Mouse (Mus musculus) frontal cortex, postnatal 25 days (tissue): ENCODE data around the gene Casp9.
A peak's percentile ranks its signal among the peaks of the same experiment; 100 is the strongest.

ENCODE experiments used
- DNase-seq, 2 experiments: peaks; one replicate each; pipeline ENCODE4 v3.0.0; 2022; ENCODE audit warnings: low spot score in 2 of 2

Casp9 gene

GRCm38 (mm10) chr4:141817706-141818105 is 24.3 kb downstream of the Casp9 start:
- DNase-seq = no peak

GRCm38 (mm10) chr4:141818861-141819260 is 25.4 kb downstream of the Casp9 start:
- DNase-seq = no peak

- DNase-seq = no peak
Measured at GRCm38 (mm10) chr4:141819316-141819715, 25.9 kb downstream of the Casp9 start.

- no peak for DNase-seq
Measured at GRCm38 (mm10) chr4:141821178-141821577, 27.8 kb downstream of the Casp9 start.

GRCm38 (mm10) chr4:141822089-141822488 is 28.7 kb downstream of the Casp9 start:
- DNase-seq = no peak

- no peak for DNase-seq
Measured at GRCm38 (mm10) chr4:141822979-141823378, 29.6 kb downstream of the Casp9 start.

- DNase-seq = no peak
Measured at GRCm38 (mm10) chr4:141826060-141826459, 32.6 kb downstream of the Casp9 start, which contains the start of gene Cela2a. Gene Cela2a (minus strand): TSS chr4:141826160.

GRCm38 (mm10) chr4:141827401-141827800 is 34.0 kb downstream of the Casp9 start:
- DNase-seq = no peak

- DNase-seq = no peak
Measured at GRCm38 (mm10) chr4:141828177-141828576, 34.8 kb downstream of the Casp9 start.

- DNase-seq = no peak
Measured at GRCm38 (mm10) chr4:141830381-141830780, 37.0 kb downstream of the Casp9 start.

- DNase-seq = no peak
Measured at GRCm38 (mm10) chr4:141831361-141831760, 37.9 kb downstream of the Casp9 start.

- no peak for DNase-seq
Measured at GRCm38 (mm10) chr4:141833911-141834310, 40.5 kb downstream of the Casp9 start.

GRCm38 (mm10) chr4:141834536-141835095 is 41.2 kb downstream of the Casp9 start:
- DNase-seq = no peak

GRCm38 (mm10) chr4:141845999-141846398 is 52.6 kb downstream of the Casp9 start, which contains the start of gene Ctrc:
Gene Ctrc (minus strand): TSS chr4:141846359.
- DNase-seq = no peak

- DNase-seq = no peak
Measured at GRCm38 (mm10) chr4:141853437-141853836, 60.0 kb downstream of the Casp9 start.

GRCm38 (mm10) chr4:141857422-141857930 is 64.1 kb downstream of the Casp9 start:
- peak; percentile 88 to 93 for DNase-seq

- DNase-seq = no peak
Measured at GRCm38 (mm10) chr4:141858501-141858900, 65.1 kb downstream of the Casp9 start.

- DNase-seq = no peak
Measured at GRCm38 (mm10) chr4:141859351-141859750, 65.9 kb downstream of the Casp9 start.

- DNase-seq = no peak
Measured at GRCm38 (mm10) chr4:141860246-141860841, 66.9 kb downstream of the Casp9 start.

- DNase-seq = no peak
Measured at GRCm38 (mm10) chr4:141861591-141862295, 68.3 kb downstream of the Casp9 start.

- DNase-seq = no peak
Measured at GRCm38 (mm10) chr4:141862867-141863266, 69.5 kb downstream of the Casp9 start.

- no peak for DNase-seq
Measured at GRCm38 (mm10) chr4:141863726-141864280, 70.4 kb downstream of the Casp9 start.
